Mouse (Mus musculus): Measurements from ENCODE around the gene Arhgef28.
"Not testable (repeated sequence)": the region's sequence is repeated elsewhere in the genome, so short reads cannot be mapped to it uniquely, and the experiment has no call there.

The Arhgef28 gene

DNA sequence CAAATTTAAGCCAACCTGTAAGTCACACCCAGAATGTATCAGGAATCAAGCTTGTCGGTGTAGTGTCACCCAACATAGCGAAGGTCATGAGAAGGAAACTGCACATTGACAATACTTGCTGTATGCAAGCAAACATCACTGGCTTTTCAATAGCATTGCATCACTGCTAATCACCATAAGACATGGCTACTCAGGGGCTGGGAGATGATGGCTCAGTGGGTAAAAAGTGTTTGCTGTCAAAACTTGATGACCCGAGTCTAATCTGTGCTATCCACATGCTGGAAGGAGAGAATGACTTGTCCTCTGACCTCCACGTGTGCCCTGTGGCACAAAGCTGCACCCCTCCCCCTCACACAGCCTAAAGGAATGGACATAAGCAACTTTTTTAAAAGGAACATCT, 133.0 kb downstream of the Arhgef28 start:
- DNase-seq (ENCODE audit: low spot score), result no peak

GRCm38 (mm10) chr13:98070458-98070857, 135.8 kb downstream of the Arhgef28 start:
- no peak for DNase-seq (ENCODE audit: low spot score)

GRCm38 (mm10) chr13:98069646-98070045, 136.6 kb downstream of the Arhgef28 start:
- no peak for DNase-seq (ENCODE audit: low spot score)

- DNase-seq (ENCODE audit: low spot score), result no peak
Measured at GRCm38 (mm10) chr13:98062843-98063242, 143.4 kb downstream of the Arhgef28 start.

- not testable (repeated sequence) for DNase-seq (ENCODE audit: low spot score)
Measured at GRCm38 (mm10) chr13:98060121-98060520, 146.1 kb downstream of the Arhgef28 start.

DNA sequence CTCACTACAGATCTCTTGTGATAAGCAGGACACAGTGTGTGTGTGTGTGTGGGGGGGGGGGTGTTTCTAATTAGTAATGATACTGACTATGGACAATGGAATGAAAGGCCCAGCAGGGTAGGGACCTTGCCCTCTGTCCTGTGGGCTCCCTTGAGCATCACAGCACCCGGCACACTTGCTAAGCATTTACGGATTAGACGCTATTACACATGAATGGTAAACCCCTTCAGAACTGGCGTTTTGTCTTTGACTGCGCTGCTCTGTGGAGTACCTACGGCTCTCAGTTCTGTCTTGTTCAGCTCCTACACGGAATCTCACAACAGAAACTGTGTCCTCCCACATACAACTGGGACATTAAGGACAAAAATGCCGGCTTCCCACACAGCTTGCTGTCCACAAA, 151.0 kb downstream of the Arhgef28 start:
- DNase-seq (ENCODE audit: low spot score), result no peak

GRCm38 (mm10) chr13:98040628-98041150, 165.6 kb downstream of the Arhgef28 start:
- DNase-seq (ENCODE audit: low spot score), result peak; percentile 39

DNA sequence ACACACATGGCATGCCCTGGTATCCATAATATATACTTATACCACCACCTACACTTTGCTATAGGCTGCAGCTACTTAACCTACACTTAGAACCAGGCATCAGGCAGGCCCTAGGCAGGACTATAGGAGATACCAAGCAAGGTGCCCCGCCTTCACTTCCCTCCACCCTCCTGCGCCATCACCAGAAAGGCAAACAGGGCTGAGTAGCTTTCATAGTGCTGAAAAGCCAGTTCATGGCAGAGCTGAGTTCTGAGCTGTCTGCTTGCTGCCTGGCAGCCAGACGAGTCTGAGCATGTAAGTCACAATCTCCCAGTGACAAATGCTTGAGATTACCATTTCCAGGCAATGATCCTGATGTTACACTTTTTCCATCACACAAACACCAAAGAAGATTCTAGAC, 167.5 kb downstream of the Arhgef28 start:
- no peak for DNase-seq (ENCODE audit: low spot score)

- no peak for DNase-seq (ENCODE audit: low spot score)
Measured at GRCm38 (mm10) chr13:98037693-98038092, 168.5 kb downstream of the Arhgef28 start.

DNA sequence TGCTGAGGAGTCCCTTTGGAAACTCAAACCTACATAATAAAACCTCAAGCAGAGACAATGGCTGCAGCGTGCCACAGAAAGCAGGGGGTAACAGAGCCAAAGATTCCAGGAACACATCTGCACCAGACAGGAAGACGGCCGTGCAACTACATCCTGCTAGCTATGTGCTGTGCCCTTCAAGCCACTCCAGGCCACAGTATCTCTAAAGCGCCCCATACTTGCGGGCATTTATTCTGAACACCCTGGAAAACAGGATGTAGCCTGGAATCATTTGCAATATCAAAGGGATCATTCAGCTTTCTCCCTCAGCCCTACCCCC, 174.6 kb downstream of the Arhgef28 start:
- DNase-seq (ENCODE audit: low spot score), result no peak

DNA sequence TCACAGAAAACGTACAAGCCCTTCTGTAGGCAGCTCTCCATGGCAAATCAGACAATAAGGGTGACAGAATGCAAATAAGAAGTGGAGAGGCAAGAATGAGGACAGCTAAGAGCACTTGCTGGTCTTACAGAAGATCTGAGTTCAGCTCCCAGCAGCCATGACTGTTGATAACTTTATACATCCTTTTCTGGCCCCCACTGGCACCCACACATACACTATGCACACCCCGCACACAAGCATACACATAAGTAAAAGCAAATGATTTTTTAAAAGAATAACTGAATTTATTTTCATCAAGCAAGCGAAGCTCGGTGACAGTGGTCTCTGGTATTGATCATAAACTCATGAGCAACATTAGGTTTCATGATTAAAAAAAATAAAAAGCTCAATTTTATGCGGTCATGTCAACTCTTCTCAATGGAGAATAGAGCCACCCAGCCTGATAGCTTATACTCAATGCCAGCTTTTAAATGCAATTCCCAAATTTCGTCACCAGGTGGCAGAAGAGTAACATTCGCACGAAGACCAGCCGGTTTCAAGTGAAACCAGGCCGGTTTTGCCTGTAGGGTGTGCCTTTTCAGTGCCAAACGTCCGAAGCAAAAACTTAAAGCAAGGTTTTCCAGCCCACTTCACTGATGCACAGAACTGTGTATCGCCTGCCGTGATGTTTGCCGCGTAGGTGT, 175.1 kb downstream of the Arhgef28 start:
- DNase-seq (ENCODE audit: low spot score), result peak; percentile 76

GRCm38 (mm10) chr13:98030041-98030440, 176.2 kb downstream of the Arhgef28 start:
- DNase-seq (ENCODE audit: low spot score), result no peak

DNA sequence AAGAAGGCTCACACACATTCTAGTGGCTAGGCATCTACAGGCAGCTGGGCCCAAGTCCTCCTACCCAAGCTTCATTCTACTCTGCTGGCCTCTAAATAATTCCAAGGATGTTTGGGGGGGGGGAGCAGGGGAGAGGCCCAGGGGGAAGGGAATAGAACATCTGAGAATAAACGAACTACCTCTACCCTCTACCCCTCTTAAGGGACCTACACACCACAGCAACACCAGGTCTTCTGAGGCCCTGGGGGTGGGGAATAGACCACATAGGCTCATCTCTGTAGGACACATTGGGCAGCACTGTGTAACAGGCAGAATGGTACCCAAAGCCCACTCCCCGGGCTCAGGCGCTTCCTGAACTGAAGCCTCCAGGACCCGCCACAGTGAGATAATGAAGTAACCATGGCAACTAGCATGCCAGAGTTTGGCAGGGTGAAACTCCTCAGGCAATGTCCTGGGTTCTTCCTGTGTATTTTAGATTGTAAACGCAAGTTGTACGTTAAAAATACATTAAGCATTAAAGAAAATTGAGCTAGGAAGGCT, 177.5 kb downstream of the Arhgef28 start:
- DNase-seq (ENCODE audit: low spot score), result no peak

GRCm38 (mm10) chr13:98027641-98028204, 178.5 kb downstream of the Arhgef28 start:
- peak; percentile 46 for DNase-seq (ENCODE audit: low spot score)

GRCm38 (mm10) chr13:98027122-98027521, 179.1 kb downstream of the Arhgef28 start:
- no peak for DNase-seq (ENCODE audit: low spot score)

GRCm38 (mm10) chr13:98025706-98026504, 180.3 kb downstream of the Arhgef28 start:
- no peak for DNase-seq (ENCODE audit: low spot score)

DNA sequence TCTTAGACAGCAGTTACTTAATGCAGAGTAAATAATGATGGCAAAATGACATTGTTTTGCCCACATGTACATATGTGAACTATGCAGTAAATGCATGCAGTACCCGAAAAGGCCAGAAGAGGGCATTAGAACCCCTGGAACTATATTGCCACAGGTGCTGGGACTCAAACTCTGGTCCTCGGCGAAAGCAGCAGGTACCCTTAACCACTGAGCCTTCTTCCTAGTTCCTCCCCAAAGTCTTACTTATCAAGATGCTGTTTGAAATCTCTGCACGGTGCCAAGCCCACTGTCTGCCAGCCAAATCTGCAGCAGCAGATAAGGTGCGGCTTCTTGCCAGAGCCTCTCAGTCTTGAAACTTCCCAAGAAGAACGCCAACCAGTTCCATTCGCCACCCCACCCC, 181.1 kb downstream of the Arhgef28 start:
- DNase-seq (ENCODE audit: low spot score), result no peak

- no peak for DNase-seq (ENCODE audit: low spot score)
Measured at GRCm38 (mm10) chr13:98024680-98025079, 181.6 kb downstream of the Arhgef28 start.

- DNase-seq (ENCODE audit: low spot score), result no peak
Measured at GRCm38 (mm10) chr13:98021906-98022305, 184.3 kb downstream of the Arhgef28 start.

- DNase-seq (ENCODE audit: low spot score), result not testable (repeated sequence)
Measured at GRCm38 (mm10) chr13:98018837-98019236, 187.4 kb downstream of the Arhgef28 start.

DNA sequence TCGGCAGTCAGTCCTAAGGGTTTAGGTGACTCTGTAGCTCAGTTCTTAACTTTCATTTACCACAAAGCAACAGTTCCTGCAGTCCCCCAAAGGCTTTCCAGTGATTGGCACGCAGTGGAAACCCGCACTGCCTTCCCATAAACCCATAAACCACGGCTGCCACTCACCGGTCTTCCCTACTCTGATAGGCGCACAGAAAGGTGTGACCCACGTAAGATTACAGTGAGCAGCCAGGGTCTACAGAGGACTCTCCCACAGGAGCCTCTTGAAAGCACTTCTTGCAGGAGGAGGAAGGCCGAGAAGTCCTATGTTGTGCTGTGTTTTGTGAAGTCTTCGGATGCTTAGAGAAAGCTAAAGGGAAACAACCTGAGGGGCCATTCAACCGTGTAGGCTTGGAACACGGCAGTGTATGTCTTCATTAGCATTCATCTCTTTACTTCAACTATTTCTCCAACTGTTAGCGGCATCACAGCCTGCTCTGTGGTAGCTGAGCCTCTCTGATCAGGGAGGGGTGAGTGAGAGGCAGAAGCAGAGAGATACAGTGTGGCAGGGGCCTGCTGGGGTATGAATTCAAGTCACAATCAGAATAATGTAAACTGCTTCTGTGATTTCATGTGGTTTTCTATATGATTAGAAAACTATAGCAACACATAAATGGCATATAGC, 189.2 kb downstream of the Arhgef28 start:
- DNase-seq (ENCODE audit: low spot score), result no peak

Data from urinary bladder, postnatal 25 days (tissue).